Mouse (Mus musculus): ENCODE measurements around the gene Dmwd.

Dmwd gene

GRCm38 (mm10) chr7:19075723-19076585 is at the start of gene Dmwd:
Dmwd (plus strand) TSS chr7:19076227.
- DNase-seq (ENCODE audit: low spot score in 2 of 2), result peak; percentile 97 to 98

GRCm38 (mm10) chr7:19028067-19028466 is 48.0 kb upstream of the Dmwd start:
- no peak for DNase-seq (ENCODE audit: low spot score in 2 of 2)

DNA sequence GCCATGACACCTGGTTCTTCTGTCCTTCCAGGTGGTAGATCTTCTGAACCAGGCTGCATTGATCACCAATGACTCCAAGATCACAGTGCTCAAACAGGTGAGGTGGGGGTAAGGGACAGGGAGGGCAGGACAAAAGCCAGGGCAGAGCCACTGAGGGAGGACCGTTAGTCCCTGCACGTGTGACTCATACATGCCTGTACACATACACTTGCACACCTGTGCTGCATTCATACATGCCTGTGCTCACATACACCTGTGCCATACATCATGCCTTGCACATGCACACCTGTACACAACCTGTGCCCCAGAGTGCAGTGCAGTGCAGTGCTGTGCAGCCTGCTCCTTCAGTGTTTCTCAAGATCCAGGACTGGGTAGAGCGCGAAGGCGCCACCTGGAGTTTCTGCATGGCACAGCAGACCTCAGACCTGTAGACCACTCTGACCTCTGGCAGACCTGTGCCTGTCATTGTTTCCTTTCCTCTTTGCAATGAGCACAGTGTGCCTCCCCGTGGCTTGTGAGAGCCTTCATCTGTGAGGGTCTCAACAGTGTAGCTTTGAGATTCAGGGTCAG is 46.9 kb upstream of the Dmwd start:
- no peak for DNase-seq (ENCODE audit: low spot score in 2 of 2)

- DNase-seq (ENCODE audit: low spot score in 2 of 2), result no peak
Observed at GRCm38 (mm10) chr7:19031641-19032040, 44.4 kb upstream of the Dmwd start.

GRCm38 (mm10) chr7:19044616-19045015 is 31.4 kb upstream of the Dmwd start:
- DNase-seq (ENCODE audit: low spot score in 2 of 2), result no peak

GRCm38 (mm10) chr7:19046286-19047069 is 29.5 kb upstream of the Dmwd start:
- no peak for DNase-seq (ENCODE audit: low spot score in 2 of 2)

GRCm38 (mm10) chr7:19048006-19048527 is 28.0 kb upstream of the Dmwd start:
- DNase-seq (ENCODE audit: low spot score in 2 of 2), result no peak

GRCm38 (mm10) chr7:19049252-19049651 is 26.8 kb upstream of the Dmwd start:
- DNase-seq (ENCODE audit: low spot score in 2 of 2), result no peak

GRCm38 (mm10) chr7:19050172-19050571 is 25.9 kb upstream of the Dmwd start:
- DNase-seq (ENCODE audit: low spot score in 2 of 2), result no peak

- no peak for DNase-seq (ENCODE audit: low spot score in 2 of 2)
Observed at GRCm38 (mm10) chr7:19051161-19051560, 24.9 kb upstream of the Dmwd start.

DNA sequence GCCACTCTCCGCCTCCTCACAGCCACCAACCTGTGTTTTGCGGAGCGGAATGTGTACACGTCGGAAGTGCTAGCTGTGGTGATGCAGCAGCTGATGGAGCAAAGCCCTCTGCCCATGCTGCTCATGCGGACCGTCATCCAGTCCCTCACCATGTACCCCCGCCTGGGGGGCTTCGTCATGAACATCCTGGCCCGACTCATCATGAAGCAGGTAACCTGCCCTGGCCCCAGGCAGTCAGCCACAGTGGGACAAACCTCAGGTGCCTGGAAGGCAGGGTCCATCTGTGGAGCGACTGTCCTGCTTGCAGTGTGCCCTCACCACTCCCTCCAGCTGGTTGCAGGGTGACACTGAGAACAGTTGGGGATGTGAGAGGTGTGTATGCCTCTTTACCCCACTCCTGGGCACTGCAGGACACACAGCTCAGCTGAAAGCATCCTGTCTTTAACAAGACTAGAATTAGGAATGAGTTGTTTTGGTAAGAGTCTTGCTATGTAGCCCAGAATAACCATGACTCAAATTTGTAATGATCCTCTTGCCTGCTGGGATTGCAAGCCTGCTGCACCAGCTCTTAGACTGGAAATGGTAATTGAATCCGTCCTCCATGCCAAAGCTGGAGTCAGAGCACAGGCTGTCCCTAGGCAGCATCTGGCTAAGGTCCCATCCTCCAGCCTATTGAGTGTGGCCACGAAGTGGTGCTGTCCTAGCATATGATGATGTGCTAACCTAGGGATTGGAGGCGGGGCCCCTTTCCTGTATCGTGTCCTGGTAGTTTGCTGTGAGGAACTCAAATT is 23.5 kb upstream of the Dmwd start:
- DNase-seq (ENCODE audit: low spot score in 2 of 2), result peak; percentile 65 to 79

DNA sequence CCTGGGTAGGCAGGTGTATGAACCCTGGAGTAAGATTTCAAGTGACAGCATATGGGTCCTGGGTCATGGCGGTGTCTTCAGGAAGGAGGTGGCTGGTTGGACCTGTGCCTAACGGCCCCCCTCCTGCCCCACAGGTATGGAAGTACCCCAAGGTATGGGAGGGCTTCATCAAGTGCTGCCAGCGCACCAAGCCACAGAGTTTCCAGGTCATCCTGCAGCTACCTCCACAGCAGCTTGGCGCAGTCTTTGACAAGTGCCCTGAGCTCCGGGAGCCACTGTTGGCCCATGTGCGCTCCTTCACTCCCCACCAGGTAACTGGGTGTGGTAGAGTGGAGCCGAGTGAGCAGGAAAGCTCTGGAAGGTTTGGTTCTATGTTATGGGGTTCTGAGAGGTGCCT is 22.9 kb upstream of the Dmwd start:
- no peak for DNase-seq (ENCODE audit: low spot score in 2 of 2)

- no peak for DNase-seq (ENCODE audit: low spot score in 2 of 2)
Observed at GRCm38 (mm10) chr7:19054047-19054776, 21.8 kb upstream of the Dmwd start, which contains the start of gene Rsph6a. Rsph6a (plus strand) TSS chr7:19054690.

DNA sequence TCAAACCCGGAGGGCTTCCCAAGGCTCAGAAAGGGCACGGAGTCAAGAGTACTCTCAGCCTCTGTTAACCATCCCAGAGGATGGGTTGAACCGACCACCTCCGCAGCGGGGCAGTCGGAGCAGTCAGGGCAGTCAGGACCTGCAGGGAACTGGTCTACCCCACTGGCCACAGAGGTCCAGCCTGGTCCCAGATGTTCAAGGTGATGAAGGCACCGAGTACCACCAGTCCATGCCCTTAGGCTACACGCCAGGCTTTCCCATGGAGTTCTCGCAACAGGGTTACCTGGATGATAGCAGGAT is 21.3 kb upstream of the Dmwd start:
- no peak for DNase-seq (ENCODE audit: low spot score in 2 of 2)

DNA sequence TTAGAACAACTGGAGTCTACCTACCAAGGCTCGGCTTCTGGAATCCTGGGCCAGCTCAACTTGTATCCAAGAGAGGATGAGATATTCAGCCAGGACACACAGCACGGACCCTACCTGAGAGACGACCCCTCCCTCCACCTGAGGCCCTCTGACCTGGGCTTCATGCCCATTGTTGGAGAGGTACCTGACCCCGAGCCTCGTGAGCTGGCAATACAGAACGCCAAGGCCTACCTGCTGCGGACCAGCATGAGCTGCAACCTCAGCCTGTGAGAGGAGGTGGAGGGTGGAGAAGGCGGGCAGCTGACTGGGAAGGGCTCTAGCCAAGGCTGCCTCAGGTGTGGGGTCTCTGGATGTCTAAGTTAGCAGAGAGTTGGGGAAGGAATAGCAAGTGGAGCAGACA is 20.9 kb upstream of the Dmwd start:
- DNase-seq (ENCODE audit: low spot score in 2 of 2), result no peak

DNA sequence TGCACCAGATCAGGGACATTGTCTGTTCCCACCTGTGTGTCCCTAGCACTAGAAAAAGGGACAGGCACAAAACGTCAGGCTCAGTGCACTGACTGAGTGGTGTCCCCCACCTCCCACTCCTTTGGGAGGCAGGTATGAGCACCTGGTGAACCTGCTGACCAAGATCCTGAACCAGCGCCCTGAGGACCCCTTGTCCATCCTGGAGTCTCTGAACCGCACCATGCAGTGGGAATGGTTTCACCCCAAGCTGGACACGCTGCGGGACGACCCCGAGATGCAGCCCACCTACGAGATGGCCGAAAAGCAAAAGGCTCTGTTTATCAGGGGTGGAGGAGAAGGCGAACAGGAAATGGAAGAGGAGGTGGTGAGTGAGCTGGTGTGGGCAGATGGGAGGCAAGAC is 18.6 kb upstream of the Dmwd start:
- no peak for DNase-seq (ENCODE audit: low spot score in 2 of 2)

DNA sequence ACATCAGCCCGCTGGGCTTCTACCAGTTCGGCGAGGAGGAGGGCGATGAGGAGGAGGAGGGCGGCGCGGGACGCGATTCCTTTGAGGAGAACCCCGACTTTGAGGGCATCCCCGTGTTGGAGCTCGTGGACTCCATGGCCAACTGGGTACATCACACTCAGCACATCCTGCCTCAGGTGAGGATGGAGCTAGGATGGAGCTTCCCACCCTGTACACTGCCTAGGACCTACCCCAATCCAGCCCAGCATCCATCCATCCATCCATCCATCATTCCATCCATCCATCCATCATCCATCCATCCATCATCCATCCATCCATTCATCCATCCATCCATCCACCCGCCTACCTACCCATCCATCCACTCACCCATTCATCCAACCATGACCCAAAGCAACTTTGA is 10.1 kb upstream of the Dmwd start:
- DNase-seq (ENCODE audit: low spot score in 2 of 2), result no peak

GRCm38 (mm10) chr7:19067063-19067462 is 9.0 kb upstream of the Dmwd start:
- no peak for DNase-seq (ENCODE audit: low spot score in 2 of 2)

GRCm38 (mm10) chr7:19067935-19068334 is 8.1 kb upstream of the Dmwd start:
- DNase-seq (ENCODE audit: low spot score in 2 of 2), result no peak

DNA sequence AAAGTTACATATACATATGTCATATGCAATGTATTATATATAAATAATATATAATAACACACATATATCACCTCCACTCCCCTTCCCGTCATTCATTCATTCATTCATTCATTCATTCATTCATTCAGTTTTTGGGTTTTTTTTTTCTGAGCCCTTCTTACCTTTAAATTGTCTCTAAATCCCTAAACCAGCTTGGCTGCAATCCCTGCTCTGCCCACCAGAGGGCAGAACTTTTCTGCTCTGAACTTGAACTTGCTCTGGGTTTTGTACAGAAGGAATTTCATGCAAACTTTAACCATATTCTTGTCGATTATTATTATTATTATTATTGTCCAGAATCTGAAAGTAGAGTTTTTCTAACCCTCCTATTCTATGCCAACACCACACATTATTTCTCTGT is 7.3 kb upstream of the Dmwd start:
- no peak for DNase-seq (ENCODE audit: low spot score in 2 of 2)

DNA sequence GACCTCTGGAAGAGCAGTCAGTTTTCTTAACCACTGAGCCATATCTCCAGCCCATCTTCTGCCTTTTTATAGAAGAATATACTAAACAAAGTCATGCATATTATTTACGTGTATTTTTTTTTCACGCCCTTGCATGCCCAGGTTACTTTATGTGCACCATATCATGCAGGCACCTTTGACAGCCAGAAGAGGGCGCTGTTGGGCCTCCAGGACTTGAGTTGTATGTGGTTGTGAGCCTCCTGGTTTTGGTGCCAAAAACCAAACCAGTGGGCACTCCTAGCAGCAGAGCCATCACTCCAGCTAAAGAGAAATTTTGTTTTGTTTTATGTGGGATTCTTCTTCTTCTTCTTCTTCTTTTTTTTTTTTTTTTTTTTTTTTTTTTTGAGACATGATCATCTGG is 6.5 kb upstream of the Dmwd start:
- DNase-seq (ENCODE audit: low spot score in 2 of 2), result no peak

Measured in right cerebral cortex, postnatal 36 days (tissue).